Mouse (Mus musculus) gastrocnemius, postnatal 14 days (tissue): ENCODE measurements around the gene Idua. TPM values are rescaled to one million over a fixed set of nuclear protein-coding genes. Genes with fewer than 3 reads are reported as not detected.

Experiments used
- DNase-seq: peaks from one replicate; pipeline ENCODE4 v3.0.0; 2021; ENCODE audit warnings: mixed read lengths
- intact Hi-C: fragments of 180-260 bp; cut with DNase I; formaldehyde crosslinking; loops from one replicate; pipeline ENCODE4 v1.15.1; 2025; ENCODE audit warnings: low total_unique reads
- total RNA-seq, 2 experiments: library from RNA; stranded (reverse); gene quantifications; 2 replicates each; pipeline ENCODE4 v1.2.3; 2021

Idua gene
- total RNA-seq, 2 experiments from 2014 or later = 5.8 to 8.8 TPM

- intact Hi-C loops = no loop called here
Measured at GRCm38 (mm10) chr5:108675251-108675816, 15.2 kb downstream of the Idua start, which contains the start of gene Slc26a1. TSS of gene Slc26a1 (minus strand) at chr5:108675569.

GRCm38 (mm10) chr5:108676772-108677498 is 16.8 kb downstream of the Idua start:
- DNase-seq = no peak
- intact Hi-C loops = no loop called here

More at GRCm38 (mm10) chr5:108675251-108675816, 15.2 kb downstream of the Idua start, which contains the start of gene Slc26a1:
- no peak for DNase-seq

GRCm38 (mm10) chr5:108677605-108678295 is 17.6 kb downstream of the Idua start:
- peak; percentile 43 for DNase-seq
- intact Hi-C loops = no loop called here

GRCm38 (mm10) chr5:108678296-108678854 is 18.2 kb downstream of the Idua start:
- intact Hi-C loops = no loop called here
- DNase-seq = no peak

- intact Hi-C loops = no loop called here
- no peak for DNase-seq
Measured at GRCm38 (mm10) chr5:108679909-108680308, 19.8 kb downstream of the Idua start.

- DNase-seq = no peak
- intact Hi-C loops = no loop called here
Measured at GRCm38 (mm10) chr5:108680871-108681270, 20.7 kb downstream of the Idua start.

- intact Hi-C loops = no loop called here
- DNase-seq = no peak
Measured at GRCm38 (mm10) chr5:108689091-108689490, 29.0 kb downstream of the Idua start.

GRCm38 (mm10) chr5:108691152-108691551 is 31.0 kb downstream of the Idua start:
- no peak for DNase-seq
- intact Hi-C loops = loop anchor here (5.0 kb wide), 1 partner anchor 36 kb away; no protein-coding TSS in a partner anchor

GRCm38 (mm10) chr5:108692271-108692670 is 32.1 kb downstream of the Idua start, which contains the start of gene Fgfrl1:
TSS of gene Fgfrl1 (plus strand) at chr5:108692382.
- intact Hi-C loops = loop anchor here (5.0 kb wide), 1 partner anchor 35 kb away; no protein-coding TSS in a partner anchor

GRCm38 (mm10) chr5:108693872-108694288 is 33.7 kb downstream of the Idua start:
- peak; percentile 91 for DNase-seq
- intact Hi-C loops = loop anchor here (5.0 kb wide), 1 partner anchor 33 kb away; no protein-coding TSS in a partner anchor

More at GRCm38 (mm10) chr5:108692271-108692670, 32.1 kb downstream of the Idua start, which contains the start of gene Fgfrl1:
- DNase-seq = peak; percentile 59

- DNase-seq = peak; percentile 45
- intact Hi-C loops = loop anchor here (5.0 kb wide), 1 partner anchor 33 kb away; no protein-coding TSS in a partner anchor
Measured at GRCm38 (mm10) chr5:108694352-108695261, 34.5 kb downstream of the Idua start.

GRCm38 (mm10) chr5:108695861-108696260 is 35.7 kb downstream of the Idua start:
- DNase-seq = peak; percentile 35
- intact Hi-C loops = no loop called here

GRCm38 (mm10) chr5:108696542-108696941 is 36.4 kb downstream of the Idua start:
- intact Hi-C loops = no loop called here
- no peak for DNase-seq

- intact Hi-C loops = no loop called here
- no peak for DNase-seq
Measured at GRCm38 (mm10) chr5:108697341-108697753, 37.2 kb downstream of the Idua start.

- intact Hi-C loops = no loop called here
- DNase-seq = no peak
Measured at GRCm38 (mm10) chr5:108700346-108700745, 40.2 kb downstream of the Idua start.

GRCm38 (mm10) chr5:108701341-108702021 is 41.4 kb downstream of the Idua start:
- intact Hi-C loops = no loop called here
- no peak for DNase-seq

- no peak for DNase-seq
- intact Hi-C loops = no loop called here
Measured at GRCm38 (mm10) chr5:108703754-108704626, 43.9 kb downstream of the Idua start.
